In genomic region chr14:102942222-102942843, GRCm38 (mm10) we compare ENCODE assay signal across 18 mouse cellular contexts.
"Had no signal": no experiment of that assay in that cellular context is flagged by ENCODE, and none has a peak within 500 bp of the region (broad histone marks: within the 10 kb centered on the region; RNA-seq: fewer than 3 reads in every experiment).

No protein-coding gene starts in this region.

- ATAC-seq: intestine, postnatal 0 days; lung, postnatal 0 days; midbrain, embryonic 16.5 days had no signal

- DNase-seq: kidney, adult 9 months; lung, adult 2 months; lung, postnatal 36 days; retina, postnatal 1 day; right cerebral cortex, postnatal 4 days; spleen, adult 18-20 months; thymus, adult 18-20 months; thymus, postnatal 36 days had no signal

- H3K27ac ChIP-seq: kidney, postnatal 0 days; left cerebral cortex, adult 2 months; limb, embryonic 10.5 days; liver, embryonic 15.5 days; midbrain, embryonic 12.5 days; neural tube, embryonic 13.5 days; stomach, postnatal 0 days had no signal

- H3K4me1 ChIP-seq: limb, embryonic 10.5 days; liver, embryonic 15.5 days; midbrain, embryonic 12.5 days; neural tube, embryonic 13.5 days had no signal

- H3K36me3 ChIP-seq: limb, embryonic 10.5 days; liver, embryonic 15.5 days; midbrain, embryonic 12.5 days; neural tube, embryonic 13.5 days had no signal

- H3K27me3 ChIP-seq: liver, embryonic 15.5 days; midbrain, embryonic 12.5 days; neural tube, embryonic 13.5 days had no signal

- H3K4me3 ChIP-seq: left cerebral cortex, adult 2 months; limb, embryonic 10.5 days; liver, embryonic 15.5 days; midbrain, embryonic 12.5 days; neural tube, embryonic 13.5 days had no signal
